Mouse (Mus musculus) intestine, embryonic 16.5 days (tissue): Measurements from ENCODE around the gene Tnfsf13b. TPM values are rescaled to one million over a fixed set of nuclear protein-coding genes. Genes with fewer than 3 reads are reported as not detected.
A peak's percentile ranks its signal among the peaks of the same experiment; 100 is the strongest.

Source experiments
- ATAC-seq: fragments of 200-750 bp; cut with Nextera tagmentation; 2 replicates; pipeline ENCODE4 v1.8.0; 2017; ENCODE audit warnings: moderate TSS enrichment, moderate library complexity
- H3K27ac ChIP-seq: fragments of 300-500 bp; sonication (generic); 2 replicates; pipeline ENCODE4 v1.5.1; 2014; ENCODE audit warnings: mild to moderate bottlenecking, low read length
- H3K27me3 ChIP-seq: fragments of 300-500 bp; sonication (generic); replicated peaks from 2 replicates; pipeline ENCODE4 v1.6.1; 2014; ENCODE audit warnings: low read length, control low read depth, mixed read lengths; ENCODE audit not compliant: control insufficient read depth, insufficient read depth
- H3K36me3 ChIP-seq: fragments of 300-500 bp; sonication (generic); 2 replicates; pipeline ENCODE4 v1.6.1; 2014; ENCODE audit warnings: low read length, control low read depth; ENCODE audit not compliant: control insufficient read depth, insufficient read depth
- H3K4me1 ChIP-seq: fragments of 300-500 bp; sonication (generic); 2 replicates; pipeline ENCODE4 v1.6.1; 2014; ENCODE audit warnings: low read length, control low read depth, mixed read lengths; ENCODE audit not compliant: control insufficient read depth, insufficient read depth
- H3K4me2 ChIP-seq: fragments of 300-500 bp; sonication (generic); 2 replicates; pipeline ENCODE4 v1.6.1; 2014; ENCODE audit warnings: low read depth, low read length, control low read depth
- H3K4me3 ChIP-seq: fragments of 300-500 bp; sonication (generic); 2 replicates; pipeline ENCODE4 v1.5.1; 2014; ENCODE audit warnings: mild to moderate bottlenecking, low read length
- H3K9ac ChIP-seq: fragments of 300-500 bp; sonication (generic); 2 replicates; pipeline ENCODE4 v1.6.1; 2014; ENCODE audit warnings: low read depth, low read length
- H3K9me3 ChIP-seq: fragments of 300-500 bp; sonication (generic); 2 replicates; pipeline ENCODE4 v1.6.1; 2016; ENCODE audit warnings: low read length, control low read depth; ENCODE audit not compliant: control insufficient read depth
- WGBS: fragments of 180-500 bp; shearing (Covaris S2); extraction: QIAGEN DNeasy Blood & Tissue Kit; methylation state at CpG from one replicate; pipeline ENCODE4 v1.1.7; 2014; 5-methylcytosine and 5-hydroxymethylcytosine counted together
- polyA plus RNA-seq: library from polyadenylated mRNA; unstranded; fragments of >200 nt; fragmentation: Nextera tagmentation; extraction: Ambion mirVana; gene quantifications from 2 replicates; pipeline ENCODE4 v1.2.1, GENCODE M21; 2015

Gene Tnfsf13b
- 0.44 and 0.45 TPM in 2 replicates for polyA plus RNA-seq

GRCm38 (mm10) chr8:10006156-10006985 lies at the start of gene Tnfsf13b:
Gene Tnfsf13b, plus strand, starts transcription at chr8:10006467.
- Histone ChIP-seq H3K27me3 (no peaks in the 10 kb centered on the region), H3K4me2 (peak within 1 kb of the TSS; percentile 88), H3K9me3 (no peaks in the 10 kb centered on the region), H3K27ac (0 out of 2 replicates have a peak within 1 kb of the TSS, but pooled peaks have one; percentile 4), H3K36me3 (no peaks in the 10 kb centered on the region), H3K9ac (peak within 1 kb of the TSS; percentile 56), H3K4me1 (peaks cover 22% of the 10 kb centered on the region), H3K4me3 (peak within 1 kb of the TSS; percentile 50)
- WGBS, result 48% methylated on average over 16 of the region's 16 CpGs
- ATAC-seq, result peak; percentile 95

- no peak overlapping the region for H3K4me2 ChIP-seq
- H3K27me3 ChIP-seq, result no peaks in the 10 kb centered on the region
- no peaks in the 10 kb centered on the region for H3K9me3 ChIP-seq
- no peak for ATAC-seq
- H3K36me3 ChIP-seq, result no peaks in the 10 kb centered on the region
- H3K4me3 ChIP-seq, result no peak overlapping the region
- no peaks in the 10 kb centered on the region for H3K4me1 ChIP-seq
- 52% methylated on average over 4 of the region's 4 CpGs for WGBS
- H3K27ac ChIP-seq, result no peak overlapping the region
- no peak overlapping the region for H3K9ac ChIP-seq
These were observed 47.9 kb upstream of the Tnfsf13b start for GRCm38 (mm10) chr8:9958338-9958737.

GRCm38 (mm10) chr8:9959919-9960318 lies 46.3 kb upstream of the Tnfsf13b start:
- H3K36me3 ChIP-seq, result no peaks in the 10 kb centered on the region
- ATAC-seq, result no peak
- H3K4me3 ChIP-seq, result no peak overlapping the region
- H3K9me3 ChIP-seq, result no peaks in the 10 kb centered on the region
- H3K27me3 ChIP-seq, result no peaks in the 10 kb centered on the region
- WGBS, result 89% methylated on average over 2 of the region's 2 CpGs
- no peak overlapping the region for H3K27ac ChIP-seq
- H3K4me2 ChIP-seq, result no peak overlapping the region
- H3K9ac ChIP-seq, result no peak overlapping the region
- no peaks in the 10 kb centered on the region for H3K4me1 ChIP-seq

GRCm38 (mm10) chr8:9971866-9972265 lies 34.4 kb upstream of the Tnfsf13b start:
- no peak overlapping the region for H3K4me3 ChIP-seq
- H3K27me3 ChIP-seq, result no peaks in the 10 kb centered on the region
- WGBS, result 97% methylated on average over 9 of the region's 9 CpGs
- H3K9me3 ChIP-seq, result no peaks in the 10 kb centered on the region
- peaks cover 5% of the 10 kb centered on the region for H3K4me1 ChIP-seq
- no peak overlapping the region for H3K4me2 ChIP-seq
- no peak overlapping the region for H3K27ac ChIP-seq
- H3K9ac ChIP-seq, result no peak overlapping the region
- no peak for ATAC-seq
- peaks cover 7% of the 10 kb centered on the region; the same call in 1 of the 2 replicates for H3K36me3 ChIP-seq

GRCm38 (mm10) chr8:9975276-9975675 lies 31.0 kb upstream of the Tnfsf13b start:
- Histone ChIP-seq H3K4me2 (peak overlapping the region; percentile 66), H3K4me1 (peaks cover 23% of the 10 kb centered on the region), H3K27me3 (no peaks in the 10 kb centered on the region), H3K4me3 (peak overlapping the region; percentile 76), H3K9ac (peak overlapping the region; percentile 75), H3K36me3 (peaks cover 7% of the 10 kb centered on the region; the same call in 1 of the 2 replicates), H3K9me3 (no peaks in the 10 kb centered on the region), H3K27ac (no peak overlapping the region)
- ATAC-seq, result no peak
- 28% methylated on average over 5 of the region's 5 CpGs for WGBS

GRCm38 (mm10) chr8:9975898-9976611 lies 30.2 kb upstream of the Tnfsf13b start:
- ATAC-seq, result peak; percentile 96
- Histone ChIP-seq H3K4me3 (peak overlapping the region; percentile 76), H3K36me3 (peaks cover 7% of the 10 kb centered on the region; the same call in 1 of the 2 replicates), H3K4me2 (peak overlapping the region; percentile 66), H3K4me1 (peaks cover 23% of the 10 kb centered on the region), H3K9me3 (no peaks in the 10 kb centered on the region), H3K9ac (peak overlapping the region; percentile 75), H3K27ac (peak overlapping the region; percentile 63), H3K27me3 (no peaks in the 10 kb centered on the region)
- WGBS, result under 1% methylated on average over 47 of the region's 47 CpGs

GRCm38 (mm10) chr8:9977016-9977415 lies 29.3 kb upstream of the Tnfsf13b start:
- no peaks in the 10 kb centered on the region for H3K9me3 ChIP-seq
- peaks cover 23% of the 10 kb centered on the region for H3K4me1 ChIP-seq
- WGBS, result 31% methylated on average over 15 of the region's 15 CpGs
- peak overlapping the region; percentile 91 for H3K4me3 ChIP-seq
- H3K27ac ChIP-seq, result 0 out of 2 replicates have a peak overlapping the region, but pooled peaks have one; percentile 59
- peak overlapping the region; percentile 52 for H3K4me2 ChIP-seq
- peak overlapping the region; percentile 93 for H3K9ac ChIP-seq
- 0 out of 2 replicates have a peak, but pooled peaks have one; percentile 5 for ATAC-seq
- H3K27me3 ChIP-seq, result no peaks in the 10 kb centered on the region
- H3K36me3 ChIP-seq, result peaks cover 7% of the 10 kb centered on the region; the same call in 1 of the 2 replicates

GRCm38 (mm10) chr8:9977573-9978314 lies 28.5 kb upstream of the Tnfsf13b start, which contains the start of the genes Lig4 and Abhd13:
Gene Lig4, minus strand, starts transcription at chr8:9977686.
Gene Abhd13, plus strand, starts transcription at chr8:9977707.
- 1% methylated on average over 68 of the region's 68 CpGs for WGBS

More at GRCm38 (mm10) chr8:9977573-9978314, 28.5 kb upstream of the Tnfsf13b start, which contains the start of the genes Lig4 and Abhd13:
- Histone ChIP-seq H3K9ac (peak within 1 kb of the TSS; percentile 93), H3K27ac (peak within 1 kb of the TSS; percentile 88), H3K4me3 (peak within 1 kb of the TSS; percentile 91), H3K9me3 (no peaks in the 10 kb centered on the region), H3K4me1 (peaks cover 23% of the 10 kb centered on the region), H3K4me2 (peak within 1 kb of the TSS; percentile 59), H3K36me3 (no peaks in the 10 kb centered on the region), H3K27me3 (no peaks in the 10 kb centered on the region)
- ATAC-seq, result peak; percentile 70
